Mouse (Mus musculus) neural tube, embryonic 14.5 days (tissue): ENCODE measurements around the gene Ubqln4. TPM values are rescaled to one million over a fixed set of nuclear protein-coding genes. Genes with fewer than 3 reads are reported as not detected.
A peak's percentile ranks its signal among the peaks of the same experiment; 100 is the strongest.

Source experiments
- ATAC-seq: fragments of 200-750 bp; cut with Nextera tagmentation; 2 replicates; pipeline ENCODE4 v1.8.0; 2017; ENCODE audit warnings: low read depth, mild to moderate bottlenecking, moderate TSS enrichment, moderate library complexity
- H3K27ac ChIP-seq: fragments of 300-500 bp; sonication (generic); 2 replicates; pipeline ENCODE4 v1.5.1; 2014; ENCODE audit warnings: low read depth, mild to moderate bottlenecking, control low read depth, low read length, moderate library complexity, mixed read lengths
- H3K27me3 ChIP-seq: fragments of 300-500 bp; sonication (generic); 2 replicates; pipeline ENCODE4 v1.6.1; 2014; ENCODE audit warnings: low read length; ENCODE audit not compliant: control insufficient read depth, insufficient read depth
- H3K36me3 ChIP-seq: fragments of 300-500 bp; sonication (generic); 2 replicates; pipeline ENCODE4 v1.6.1; 2014; ENCODE audit warnings: low read length, mixed read lengths; ENCODE audit not compliant: control insufficient read depth, insufficient read depth
- H3K4me1 ChIP-seq: fragments of 300-500 bp; sonication (generic); 2 replicates; pipeline ENCODE4 v1.6.1; 2014; ENCODE audit warnings: low read length; ENCODE audit not compliant: control insufficient read depth, insufficient read depth
- H3K4me2 ChIP-seq: fragments of 300-500 bp; sonication (generic); 2 replicates; pipeline ENCODE4 v1.6.1; 2014; ENCODE audit warnings: mild to moderate bottlenecking, low read depth, low read length, control low read depth
- H3K4me3 ChIP-seq: fragments of 300-500 bp; sonication (generic); 2 replicates; pipeline ENCODE4 v1.5.1; 2014; ENCODE audit warnings: low read depth, low read length, control low read depth, mixed read lengths
- H3K9ac ChIP-seq: fragments of 300-500 bp; sonication (generic); replicated peaks from 2 replicates; pipeline ENCODE4 v1.6.1; 2014; ENCODE audit warnings: low read depth, mild to moderate bottlenecking, control low read depth, low read length, mixed read lengths
- H3K9me3 ChIP-seq: fragments of 300-500 bp; sonication (generic); 2 replicates; pipeline ENCODE4 v1.6.1; 2016; ENCODE audit warnings: low read length; ENCODE audit not compliant: control insufficient read depth
- WGBS: fragments of 180-500 bp; shearing (Covaris S2); extraction: QIAGEN DNeasy Blood & Tissue Kit; methylation state at CpG from one replicate; pipeline ENCODE4 v1.1.7; 2014; 5-methylcytosine and 5-hydroxymethylcytosine counted together
- polyA plus RNA-seq: library from polyadenylated mRNA; unstranded; fragments of >200 nt; fragmentation: Nextera tagmentation; extraction: Ambion mirVana; gene quantifications from 2 replicates; pipeline ENCODE4 v1.2.1, GENCODE M21; 2014

Gene Ubqln4
- polyA plus RNA-seq, 1 experiment from 2014 or later, result 44.1 TPM

DNA sequence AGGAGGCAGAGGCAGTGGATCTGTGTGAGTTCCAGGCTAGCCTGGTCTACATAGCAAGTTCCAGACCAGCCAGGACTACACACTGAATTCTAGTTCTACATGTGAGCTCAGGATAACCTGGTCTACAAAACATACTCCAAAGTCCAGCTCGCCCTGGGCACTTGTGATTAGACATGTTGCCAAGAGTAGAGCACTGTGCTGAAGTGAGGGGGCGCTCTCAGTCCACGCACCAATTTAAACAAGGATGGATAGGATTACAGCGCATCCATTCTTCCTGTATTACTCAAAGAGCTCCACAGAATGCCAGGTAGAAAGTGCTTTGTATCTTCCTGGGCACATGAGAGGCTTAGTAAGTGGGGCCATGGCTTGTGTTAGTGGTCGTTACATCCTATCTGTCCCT lies 9.0 kb upstream of the Ubqln4 start:
- no peaks in the 10 kb centered on the region for H3K9me3 ChIP-seq
- no peak overlapping the region for H3K4me2 ChIP-seq
- 0 out of 2 replicates have a peak, but pooled peaks cover under 1% of the 10 kb centered on the region for H3K4me1 ChIP-seq
- 43% methylated on average over 5 of the region's 5 CpGs for WGBS
- no peaks in the 10 kb centered on the region for H3K27me3 ChIP-seq
- H3K27ac ChIP-seq, result no peak overlapping the region
- H3K36me3 ChIP-seq, result peaks cover 9% of the 10 kb centered on the region; the same call in 1 of the 2 replicates
- no peak overlapping the region for H3K9ac ChIP-seq
- H3K4me3 ChIP-seq, result no peak overlapping the region
- ATAC-seq, result no peak

DNA sequence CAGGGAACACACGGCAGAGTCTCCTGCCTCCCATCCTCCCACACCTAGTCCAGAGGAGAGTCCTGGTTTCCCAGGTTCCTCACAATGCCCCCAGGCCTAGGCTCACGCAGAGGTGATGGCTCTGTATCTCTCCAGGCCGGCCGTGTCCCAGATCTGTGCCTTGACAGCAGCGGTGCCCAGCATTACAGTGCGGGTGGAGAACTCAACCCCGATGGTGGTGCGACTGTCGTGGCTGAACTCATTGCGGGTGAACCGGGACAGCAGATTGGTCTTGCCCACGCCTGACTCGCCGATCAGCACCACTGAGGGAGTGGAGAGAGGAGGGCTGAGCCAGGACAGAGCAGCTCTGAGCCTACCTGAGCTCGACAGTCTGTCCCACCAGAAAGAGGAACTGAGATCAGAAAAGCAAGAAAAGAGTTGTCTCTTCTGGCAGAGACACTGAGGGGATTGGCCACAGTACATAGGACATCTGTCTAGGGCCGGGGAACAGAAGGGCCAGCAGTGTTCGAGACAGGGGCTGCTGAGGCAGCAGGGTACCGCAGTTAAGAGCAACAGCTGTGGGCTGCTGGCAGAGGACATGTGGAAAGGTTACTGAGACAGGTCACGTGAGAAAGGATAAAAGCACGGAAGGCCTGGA lies 8.5 kb upstream of the Ubqln4 start:
- H3K9ac ChIP-seq, result no peak overlapping the region
- H3K27ac ChIP-seq, result no peak overlapping the region
- peaks cover 6% of the 10 kb centered on the region; the same call in 1 of the 2 replicates for H3K36me3 ChIP-seq
- no peaks in the 10 kb centered on the region for H3K27me3 ChIP-seq
- no peaks in the 10 kb centered on the region for H3K9me3 ChIP-seq
- H3K4me3 ChIP-seq, result no peak overlapping the region
- WGBS, result 67% methylated on average over 20 of the region's 20 CpGs
- ATAC-seq, result no peak
- H3K4me2 ChIP-seq, result no peak overlapping the region
- no peaks in the 10 kb centered on the region for H3K4me1 ChIP-seq

DNA sequence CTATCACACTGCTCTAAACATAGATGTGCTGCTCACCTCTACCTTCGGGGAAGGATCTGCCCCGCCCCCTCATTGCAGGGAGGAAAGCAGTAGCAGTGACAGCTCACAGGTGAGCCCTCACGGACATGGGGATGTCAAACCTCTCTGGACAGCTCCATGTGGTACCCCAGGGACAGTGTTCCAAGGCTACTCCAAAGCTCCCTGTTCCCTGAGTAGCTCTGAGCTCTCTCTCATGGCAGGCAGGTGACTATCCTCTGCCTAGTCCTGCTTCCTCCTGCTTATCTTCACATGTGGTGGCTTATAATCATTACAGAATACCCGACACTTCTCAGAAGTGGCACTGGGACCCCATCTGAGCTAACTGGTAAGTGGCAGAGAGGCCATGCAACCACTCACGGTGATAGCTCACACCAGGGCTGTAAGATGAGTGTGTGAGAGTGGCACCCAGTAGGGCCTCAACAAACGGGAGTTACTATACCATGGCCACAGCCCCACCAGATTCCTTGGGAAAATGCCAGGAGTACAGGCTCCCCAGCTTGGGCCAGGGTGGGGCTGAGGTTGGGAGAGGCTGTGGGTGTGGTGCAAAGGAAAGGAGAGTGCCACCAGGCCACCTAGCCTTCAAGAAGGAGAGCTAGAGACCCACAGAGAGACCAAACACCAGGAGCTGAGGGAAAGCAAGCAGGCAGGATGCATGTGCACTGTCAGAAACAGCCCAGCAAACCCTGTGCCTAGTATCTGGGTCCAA lies 6.7 kb upstream of the Ubqln4 start:
- H3K36me3 ChIP-seq, result no peaks in the 10 kb centered on the region
- no peaks in the 10 kb centered on the region for H3K27me3 ChIP-seq
- 75% methylated on average over 6 of the region's 6 CpGs for WGBS
- H3K27ac ChIP-seq, result no peak overlapping the region
- no peak overlapping the region for H3K4me2 ChIP-seq
- H3K4me3 ChIP-seq, result no peak overlapping the region
- H3K9me3 ChIP-seq, result no peaks in the 10 kb centered on the region
- H3K9ac ChIP-seq, result no peak overlapping the region
- no peak for ATAC-seq
- H3K4me1 ChIP-seq, result peaks cover 9% of the 10 kb centered on the region; the same call in 1 of the 2 replicates

DNA sequence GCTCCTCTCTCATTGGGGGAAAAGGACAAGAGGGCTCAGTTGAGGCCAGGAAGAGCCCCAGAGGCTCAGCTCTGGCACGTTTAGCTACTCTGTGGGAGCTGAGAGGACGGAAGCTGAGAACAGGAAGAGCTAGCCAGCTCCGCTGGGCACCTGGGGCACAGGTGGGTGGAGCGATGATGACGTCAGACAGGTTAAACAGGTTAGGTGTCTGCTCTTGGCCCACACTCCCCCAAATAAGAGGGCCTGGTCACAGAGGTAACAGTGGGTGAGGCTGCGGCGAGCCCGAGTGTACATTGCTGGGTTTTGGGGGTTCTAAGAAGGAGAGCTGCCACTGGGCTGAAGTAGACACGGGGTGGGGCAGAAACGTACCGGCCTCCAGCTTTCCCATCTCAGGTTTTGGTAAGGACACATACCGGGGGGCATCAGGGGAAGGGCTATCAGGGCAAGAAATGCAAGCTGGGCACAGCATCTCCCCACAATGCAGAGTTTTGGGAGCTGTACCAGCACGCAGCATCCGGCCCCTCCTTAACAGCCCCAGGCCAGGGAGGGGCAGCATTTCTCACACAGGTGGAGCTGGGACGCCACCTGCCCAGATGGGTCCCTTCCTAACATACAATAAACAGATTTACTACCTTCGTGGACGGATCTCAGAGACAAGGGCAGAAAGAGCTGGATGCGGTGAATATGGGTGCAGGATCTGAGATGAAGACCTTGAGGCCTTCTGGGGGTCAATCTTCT lies 5.2 kb upstream of the Ubqln4 start, which contains the start of gene Rab25:
Gene Rab25 (minus strand): TSS at position 121 of the 738 bp plus-strand sequence.
- whole genome bisulfite sequencing, result 49% methylated on average over 18 of the region's 18 CpGs
- no peak for ATAC-seq
- Histone ChIP-seq H3K4me2 (no peak within 1 kb of the TSS), H3K9me3 (no peaks in the 10 kb centered on the region), H3K27ac (no peak within 1 kb of the TSS), H3K4me3 (no peak within 1 kb of the TSS), H3K36me3 (no peaks in the 10 kb centered on the region), H3K4me1 (peaks cover 13% of the 10 kb centered on the region; the same call in 1 of the 2 replicates), H3K9ac (no peak within 1 kb of the TSS; the same call in 1 of the 2 replicates), H3K27me3 (no peaks in the 10 kb centered on the region)

DNA sequence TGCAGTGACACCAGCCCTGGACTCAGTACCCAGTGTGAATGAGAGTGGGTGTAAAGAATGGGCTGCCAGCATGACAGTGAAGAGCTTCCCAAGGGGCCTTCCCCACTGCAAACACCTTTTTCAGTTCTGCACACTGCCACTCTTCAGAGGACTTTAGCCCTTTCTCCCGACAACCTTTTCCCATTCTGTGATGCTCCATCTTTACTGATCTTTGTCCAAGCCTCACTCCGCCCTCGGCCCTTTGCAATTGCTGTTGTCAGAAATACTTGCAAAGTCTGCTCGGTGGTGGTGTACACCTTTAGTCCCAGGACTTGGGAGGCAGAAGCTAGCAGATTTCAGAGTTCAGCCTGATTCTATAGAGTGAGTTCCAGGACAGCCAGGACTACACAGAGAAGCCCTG lies 2.0 kb upstream of the Ubqln4 start:
- peak overlapping the region; percentile 86 for H3K4me2 ChIP-seq
- WGBS, result 88% methylated on average over 4 of the region's 4 CpGs
- H3K27ac ChIP-seq, result no peak overlapping the region
- no peaks in the 10 kb centered on the region for H3K27me3 ChIP-seq
- no peak for ATAC-seq
- H3K4me3 ChIP-seq, result no peak overlapping the region; the same call in 1 of the 2 replicates
- H3K9me3 ChIP-seq, result no peaks in the 10 kb centered on the region
- no peak overlapping the region; the same call in 1 of the 2 replicates for H3K9ac ChIP-seq
- H3K36me3 ChIP-seq, result peaks cover 2% of the 10 kb centered on the region; the same call in 1 of the 2 replicates
- H3K4me1 ChIP-seq, result peaks cover 25% of the 10 kb centered on the region

DNA sequence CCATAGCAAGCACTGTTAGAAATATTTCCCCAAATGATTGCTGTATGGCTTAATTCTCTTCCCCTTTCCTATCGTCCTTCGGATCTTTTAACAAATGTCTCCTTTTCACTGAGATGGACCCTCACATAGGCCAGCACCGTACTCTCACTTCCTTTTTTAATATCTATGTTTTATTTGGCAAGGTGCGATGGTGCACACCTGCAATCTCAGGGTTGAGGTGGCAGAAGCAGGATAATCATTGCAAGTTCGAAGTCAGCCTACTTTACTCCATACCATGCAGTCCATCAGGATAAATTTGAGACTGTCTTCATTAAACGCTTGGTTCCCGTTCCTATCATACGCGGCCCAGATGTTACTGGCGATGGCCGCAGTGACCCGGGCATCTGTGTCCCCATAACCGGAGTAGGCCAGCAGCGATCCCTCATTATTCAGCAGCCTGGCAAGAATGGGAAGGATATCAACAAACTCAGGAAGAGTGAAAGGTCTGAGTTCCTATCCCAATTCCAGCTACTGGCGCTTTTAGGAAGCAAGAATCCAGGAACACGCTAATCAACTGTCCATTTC lies 1.4 kb upstream of the Ubqln4 start:
- peak overlapping the region; percentile 89 for H3K9ac ChIP-seq
- H3K4me3 ChIP-seq, result peak overlapping the region; percentile 52
- ATAC-seq, result no peak
- peak overlapping the region; percentile 92 for H3K27ac ChIP-seq
- no peaks in the 10 kb centered on the region for H3K27me3 ChIP-seq
- 24% methylated on average over 16 of the region's 16 CpGs for WGBS
- H3K4me1 ChIP-seq, result peaks cover 25% of the 10 kb centered on the region
- H3K9me3 ChIP-seq, result no peaks in the 10 kb centered on the region
- H3K36me3 ChIP-seq, result peaks cover 7% of the 10 kb centered on the region; the same call in 1 of the 2 replicates
- peak overlapping the region; percentile 86 for H3K4me2 ChIP-seq

DNA sequence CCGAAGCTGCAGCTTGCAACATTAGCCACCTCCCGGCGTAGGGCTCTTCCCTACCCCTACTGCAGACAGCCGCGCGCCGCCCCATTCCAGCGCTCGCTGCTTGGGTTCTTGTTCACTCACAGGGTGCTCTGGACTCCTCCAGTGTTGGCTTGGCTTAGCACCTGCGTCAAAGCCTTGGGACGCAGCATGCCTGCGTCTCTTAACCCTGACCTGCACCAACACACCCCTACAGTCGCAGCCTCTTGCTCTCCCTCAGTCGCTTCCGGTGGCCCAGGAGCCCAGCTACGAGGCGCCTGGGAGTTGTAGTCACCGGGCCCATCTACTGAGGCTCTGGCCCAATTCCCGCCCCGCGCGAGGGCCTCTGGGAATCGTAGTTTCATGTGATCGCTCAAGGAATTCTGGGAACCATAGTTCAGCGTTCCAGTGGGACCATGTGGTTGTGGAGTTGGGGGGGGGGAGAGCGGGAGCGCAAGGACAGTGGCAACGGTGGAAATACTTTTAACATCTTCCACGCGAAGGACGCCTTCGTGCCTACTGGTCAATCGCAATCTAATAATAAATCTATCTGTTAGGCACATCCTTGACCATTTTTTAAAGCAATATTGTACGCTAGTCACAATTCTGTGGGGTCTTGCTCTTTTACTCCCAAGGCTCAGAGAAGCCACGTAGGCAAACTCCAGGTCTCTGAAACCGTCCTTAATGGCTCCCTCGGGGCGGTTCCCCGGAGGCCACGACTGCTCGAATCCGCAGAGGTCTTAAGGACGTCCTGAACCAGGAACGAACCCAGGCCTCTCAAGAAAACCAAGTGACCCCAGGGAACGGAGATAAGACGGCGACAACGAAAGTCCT lies 658 bp upstream of the Ubqln4 start, which contains the start of gene Lamtor2:
Gene Lamtor2 (minus strand): TSS at position 399 of the 849 bp plus-strand sequence.
- ATAC-seq, result peak; percentile 90
- 2% methylated on average over 48 of the region's 48 CpGs for WGBS
- no peaks in the 10 kb centered on the region for H3K9me3 ChIP-seq

More for the DNA sequence above, 658 bp upstream of the Ubqln4 start, which contains the start of gene Lamtor2:
- Histone ChIP-seq H3K27me3 (no peaks in the 10 kb centered on the region), H3K4me3 (peak within 1 kb of the TSS; percentile 52), H3K36me3 (peaks cover 10% of the 10 kb centered on the region), H3K4me1 (peaks cover 25% of the 10 kb centered on the region), H3K4me2 (peak within 1 kb of the TSS; percentile 86), H3K9ac (peak within 1 kb of the TSS; percentile 89), H3K27ac (peak within 1 kb of the TSS; percentile 92)
